Mouse (Mus musculus): ENCODE results near the gene Rbm33.

DNA sequence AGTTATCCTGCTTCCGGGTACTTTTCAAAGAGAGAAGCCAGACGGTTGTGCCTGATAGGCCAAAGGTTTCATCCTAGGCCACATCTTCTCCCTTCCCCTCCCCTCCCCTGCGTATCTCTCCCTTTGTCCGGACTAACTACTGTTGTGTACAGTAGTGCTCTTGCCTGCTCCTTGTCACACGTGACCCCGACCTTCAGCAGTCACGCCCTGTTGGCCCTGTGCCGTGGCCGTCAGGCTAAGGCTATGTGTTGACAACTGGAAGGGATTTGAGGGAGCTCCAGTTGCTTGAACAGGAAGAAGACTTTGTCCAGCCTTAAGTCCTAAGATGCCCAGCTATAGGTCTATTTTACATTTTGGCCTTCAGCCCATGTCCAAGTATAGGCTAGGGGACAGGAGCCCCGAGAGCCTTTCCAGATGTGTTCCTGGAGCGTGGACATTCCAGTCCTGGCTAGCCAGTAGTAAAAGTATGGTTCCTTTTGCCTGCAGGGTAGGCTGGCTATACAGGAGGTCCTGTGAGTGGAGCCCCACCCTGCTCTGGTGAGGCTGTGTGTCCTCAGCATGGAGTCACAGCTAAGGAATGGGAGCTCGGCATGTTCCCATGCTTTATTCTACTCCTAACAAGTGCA lies 102.8 kb downstream of the Rbm33 start:
- no peak for TF ChIP-seq POLR2A (IDR thresholded peaks at IDR 0.05; ENCODE audit: insufficient read depth, low read depth, low read length)
- TF ChIP-seq CTCF (IDR thresholded peaks at IDR 0.05): no peak
